Mouse (Mus musculus) bone marrow, adult 2 months (tissue): ENCODE measurements at regions not wholly inside any gene's neighbourhood (a gene's known extent, or its start where the extent isn't known, plus 50 kb on each side); places are given as distances from the start of the nearest gene placed in this dataset.

ENCODE experiments used
- H3K27ac ChIP-seq: fragments of 200-500 bp; 2 replicates; pipeline ENCODE4 v1.5.1; 2012; ENCODE audit warnings: low read depth, mild to moderate bottlenecking, control low read depth, inconsistent platforms, low read length; ENCODE audit not compliant: control insufficient read depth, poor library complexity, insufficient read depth
- H3K4me1 ChIP-seq: fragments of 200-500 bp; 2 replicates; pipeline ENCODE4 v1.6.1; 2011; ENCODE audit warnings: low read length; ENCODE audit not compliant: control insufficient read depth, insufficient read depth
- H3K4me3 ChIP-seq: fragments of 200-500 bp; replicated peaks from 2 replicates; pipeline ENCODE3; 2011; ENCODE audit warnings: mild to moderate bottlenecking, low read depth, low read length, control low read depth; ENCODE audit not compliant: control insufficient read depth
- CTCF ChIP-seq: fragments of 200-500 bp; IDR thresholded peaks from 2 replicates; pipeline ENCODE4 v1.5.1; 2011; ENCODE audit warnings: low read length, control low read depth; ENCODE audit not compliant: control insufficient read depth, insufficient read depth
- POLR2A ChIP-seq: fragments of 200-500 bp; IDR thresholded peaks from 2 replicates; pipeline ENCODE4 v1.6.1; 2011; ENCODE audit warnings: low read depth, mild to moderate bottlenecking, control low read depth, low read length, borderline replicate concordance; ENCODE audit not compliant: control insufficient read depth
- WGBS: fragments of 180-500 bp; shearing (Covaris S2); methylation state at CpG from one replicate; pipeline ENCODE4 v1.1.7; 2018; 5-methylcytosine and 5-hydroxymethylcytosine counted together

DNA sequence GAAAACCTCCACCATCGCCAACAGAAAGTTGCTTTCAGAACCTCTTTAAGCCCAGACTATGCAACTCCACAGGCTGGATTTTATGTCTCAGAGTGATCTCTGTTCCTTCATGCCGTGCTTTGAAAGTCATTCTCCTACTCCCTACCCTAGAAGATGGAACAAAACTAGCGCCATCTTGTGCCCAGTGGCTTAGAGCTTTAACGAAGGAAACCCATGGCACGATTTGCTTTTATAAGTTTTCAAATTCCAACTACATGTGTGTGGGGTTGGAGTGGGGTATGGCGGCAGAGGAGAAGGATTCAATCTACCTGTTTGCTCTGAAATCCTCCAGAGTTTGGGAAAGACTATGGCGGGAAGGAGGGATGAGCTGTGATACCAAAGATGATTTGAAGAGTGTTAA, 118.7 kb upstream of the Tmem45b start:
- WGBS: 70% methylated on average over 7 of the region's 7 CpGs
- Histone ChIP-seq H3K4me3 (no peak overlapping the region), H3K27ac (no peak overlapping the region), H3K4me1 (no peaks in the 10 kb centered on the region; the same call in 1 of the 2 replicates)
- no peak for TF ChIP-seq POLR2A
- TF ChIP-seq CTCF: no peak

- WGBS: 83% methylated on average over 8 of the region's 8 CpGs
- H3K27ac ChIP-seq: no peak overlapping the region
These were observed 114.4 kb upstream of the Tmem45b start for GRCm38 (mm10) chr9:31578506-31579173.

GRCm38 (mm10) chr9:31577066-31577465, 112.8 kb upstream of the Tmem45b start:
- TF ChIP-seq POLR2A (no peak), CTCF (no peak)
- 77% methylated on average over 7 of the region's 7 CpGs for whole genome bisulfite sequencing
- Histone ChIP-seq H3K4me3 (no peak overlapping the region), H3K27ac (no peak overlapping the region), H3K4me1 (no peaks in the 10 kb centered on the region)

More at GRCm38 (mm10) chr9:31578506-31579173, 114.4 kb upstream of the Tmem45b start:
- no peaks in the 10 kb centered on the region for H3K4me1 ChIP-seq
- TF ChIP-seq CTCF: no peak
- no peak for TF ChIP-seq POLR2A
- H3K4me3 ChIP-seq: no peak overlapping the region

GRCm38 (mm10) chr9:31567029-31567428, 102.8 kb upstream of the Tmem45b start:
- TF ChIP-seq CTCF: no peak
- TF ChIP-seq POLR2A: no peak
- H3K27ac ChIP-seq: no peak overlapping the region
- no peaks in the 10 kb centered on the region for H3K4me1 ChIP-seq
- WGBS: 87% methylated on average over 10 of the region's 10 CpGs
- H3K4me3 ChIP-seq: no peak overlapping the region

DNA sequence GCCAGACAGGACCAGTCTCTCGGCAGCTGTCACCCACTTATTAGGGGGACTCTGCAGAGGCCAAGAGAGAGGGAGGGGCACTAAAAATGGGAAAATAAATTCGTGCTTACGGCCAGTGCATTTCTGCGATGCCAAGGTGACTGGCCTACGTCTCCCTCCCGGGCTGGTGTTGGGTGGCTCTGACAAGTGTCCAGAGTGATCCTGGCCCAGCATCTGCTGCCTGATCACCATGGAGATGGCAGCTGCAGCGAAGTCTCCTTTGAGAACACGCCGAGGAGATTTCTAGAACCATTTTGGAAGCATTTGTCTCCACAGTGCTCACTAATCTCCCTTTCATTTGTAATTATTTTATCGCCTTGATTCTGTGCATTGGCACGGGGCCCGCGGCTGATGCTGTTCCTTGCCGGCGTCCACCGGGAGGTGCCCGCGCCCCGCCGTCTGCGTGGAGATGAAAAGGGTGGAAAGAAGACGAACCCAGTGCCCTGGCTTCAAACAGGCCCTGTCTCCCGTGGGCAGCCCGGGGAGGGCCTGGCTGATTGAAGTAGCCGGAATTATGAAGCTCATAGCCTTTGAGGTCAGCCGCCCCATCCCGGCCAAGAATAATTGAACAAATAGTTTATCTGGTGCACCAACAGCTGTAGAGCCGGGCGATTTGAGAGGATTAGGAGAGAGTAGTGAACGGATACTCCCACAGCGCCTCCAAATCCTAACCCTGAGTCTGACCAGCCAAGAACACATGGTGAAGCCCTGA, 102.2 kb upstream of the Tmem45b start:
- Histone ChIP-seq H3K4me3 (no peak overlapping the region), H3K27ac (no peak overlapping the region), H3K4me1 (no peaks in the 10 kb centered on the region)
- TF ChIP-seq CTCF (no peak), POLR2A (no peak)
- WGBS: 83% methylated on average over 31 of the region's 31 CpGs

GRCm38 (mm10) chr9:31564996-31565773, 100.9 kb upstream of the Tmem45b start:
- Histone ChIP-seq H3K4me1 (no peaks in the 10 kb centered on the region), H3K4me3 (no peak overlapping the region), H3K27ac (no peak overlapping the region)
- WGBS: 69% methylated on average over 12 of the region's 12 CpGs
- TF ChIP-seq POLR2A (no peak), CTCF (no peak)

GRCm38 (mm10) chr9:31563541-31563940, 99.3 kb upstream of the Tmem45b start:
- Histone ChIP-seq H3K4me3 (no peak overlapping the region), H3K27ac (no peak overlapping the region), H3K4me1 (no peaks in the 10 kb centered on the region)
- TF ChIP-seq CTCF (no peak), POLR2A (no peak)
- WGBS: 70% methylated on average over 8 of the region's 8 CpGs

- 60% methylated on average over 3 of the region's 3 CpGs for WGBS
- H3K27ac ChIP-seq: no peak overlapping the region
- no peak for TF ChIP-seq CTCF
- no peak for TF ChIP-seq POLR2A
- H3K4me1 ChIP-seq: no peaks in the 10 kb centered on the region
- H3K4me3 ChIP-seq: no peak overlapping the region
These were observed 95.9 kb upstream of the Tmem45b start for GRCm38 (mm10) chr9:31560226-31560556.
